Mouse (Mus musculus): ENCODE results near the gene Mex3a. TPM values are rescaled to one million over a fixed set of nuclear protein-coding genes. Genes with fewer than 3 reads are reported as not detected.

Gene Mex3a
- total and polyA plus RNA-seq, 3 experiments, result 1.1 to 4.9 (median 2.5) TPM

GRCm38 (mm10) chr3:88544514-88544913, 12.3 kb downstream of the Mex3a start:
- peaks cover 3 to 24% of the 10 kb centered on the region in 2 experiments for H3K36me3 ChIP-seq (replicated peaks in 1 of 2; ENCODE audit: control insufficient read depth in 1 of 2, insufficient read depth in 1 of 2, low read length in 1 of 2)
- no peaks in the 10 kb centered on the region for H3K27me3 ChIP-seq (replicated peaks)
- H3K9me3 ChIP-seq (replicated peaks; ENCODE audit: low read length), result no peaks in the 10 kb centered on the region
- no peak for TF ChIP-seq POLR2A (IDR thresholded peaks at IDR 0.05; ENCODE audit: low read depth, low read length)
- TF ChIP-seq JUND (conservative IDR thresholded peaks at IDR 0.05; ENCODE audit: low read depth, low read length), result no peak
- peak; percentile 81 for TF ChIP-seq RAD21 (IDR thresholded peaks at IDR 0.05; ENCODE audit: low read depth, low read length)
- TF ChIP-seq HCFC1 (IDR thresholded peaks at IDR 0.05; ENCODE audit: low read depth, low read length), result 0 out of 2 replicates have a peak, but pooled peaks have one; percentile 22
- no peak for TF ChIP-seq IRF4 (IDR thresholded peaks at IDR 0.05; ENCODE audit: low read depth, low read length)
- TF ChIP-seq KAT2A (IDR thresholded peaks at IDR 0.05; ENCODE audit: insufficient replicate concordance, low read length), result no peak
- no peak for TF ChIP-seq GABPA (IDR thresholded peaks at IDR 0.05; ENCODE audit: insufficient replicate concordance, low read depth, low read length)
- peak in 1 of 2 experiments; percentile 89; a peak in 3 of 4 replicates for TF ChIP-seq CTCF (conservative IDR thresholded peaks at IDR 0.05 in 1 of 2, IDR thresholded peaks at IDR 0.05 in 1 of 2; ENCODE audit: low read depth in 2 of 2, low read length in 2 of 2)
- no peak for TF ChIP-seq MYC (IDR thresholded peaks at IDR 0.05; ENCODE audit: low read depth, low read length)
- TF ChIP-seq SMC3 (IDR thresholded peaks at IDR 0.05; ENCODE audit: low read depth, low read length), result peak; percentile 52
- no peak for TF ChIP-seq TCF12 (IDR thresholded peaks at IDR 0.05; ENCODE audit: low read depth, low read length)
- no peak for TF ChIP-seq JUN (IDR thresholded peaks at IDR 0.05; ENCODE audit: insufficient read depth, low read depth, low read length)
- TF ChIP-seq ZMIZ1 (IDR thresholded peaks at IDR 0.05; ENCODE audit: low read depth, low read length), result no peak
- TF ChIP-seq PAX5 (IDR thresholded peaks at IDR 0.05; ENCODE audit: low read length), result no peak
- no peak for TF ChIP-seq MAZ (IDR thresholded peaks at IDR 0.05; ENCODE audit: low read depth, low read length)
- peak; percentile 32; the same call in 1 of the 2 replicates for TF ChIP-seq ELF1 (IDR thresholded peaks at IDR 0.05; ENCODE audit: low read depth, low read length)
- no peak for TF ChIP-seq MEF2A (IDR thresholded peaks at IDR 0.05; ENCODE audit: borderline replicate concordance, low read depth, low read length)
- TF ChIP-seq MAFK (IDR thresholded peaks at IDR 0.05; ENCODE audit: insufficient replicate concordance, low read length), result no peak
- in situ Hi-C loops (cut with MboI; ENCODE audit: low pct_ligation_motif_present, low pct_unique_long_range_greater_than_20kb, low sequenced_read_pairs), result no loop called here
- DNase-seq (ENCODE audit: extremely low read depth), result peak; percentile 51
- dilution Hi-C loops (cut with MboI; ENCODE audit: extremely low pct_ligation_motif_present, extremely low pct_unique_long_range_greater_than_20kb, low sequenced_read_pairs), result no loop called here
- no peaks in the 10 kb centered on the region for H3K79me2 ChIP-seq (replicated peaks; ENCODE audit: control insufficient read depth, extremely low read depth, insufficient read depth, poor library complexity, severe bottlenecking)
- peaks cover 13 to 31% of the 10 kb centered on the region in 2 experiments for H3K4me1 ChIP-seq (ENCODE audit: control insufficient read depth in 1 of 2, insufficient read depth in 2 of 2)
- H3K4me2 ChIP-seq (ENCODE audit: insufficient read depth, low read depth, poor library complexity, severe bottlenecking), result peak overlapping the region; percentile 55
- peak overlapping the region; percentile 35 for H3K27ac ChIP-seq (ENCODE audit: insufficient read depth, low read depth)
- peak overlapping the region; percentile 8; the same call in 1 of the 2 replicates for H3K9ac ChIP-seq (ENCODE audit: insufficient read depth, low read depth)
- peak overlapping the region; percentile 31 to 39 (median 35) for H3K4me3 ChIP-seq (replicated peaks in 1 of 3; ENCODE audit: low read depth in 2 of 3, low read length in 2 of 3, poor library complexity in 1 of 3)

- peaks cover 13 to 31% of the 10 kb centered on the region in 2 experiments for H3K4me1 ChIP-seq (ENCODE audit: control insufficient read depth in 1 of 2, insufficient read depth in 2 of 2)
- in situ Hi-C loops (cut with MboI; ENCODE audit: low pct_ligation_motif_present, low pct_unique_long_range_greater_than_20kb, low sequenced_read_pairs) (loop anchor here (5.0 kb wide), 1 partner anchor 52 kb away; no protein-coding TSS in a partner anchor), dilution Hi-C loops (cut with MboI; ENCODE audit: extremely low pct_ligation_motif_present, extremely low pct_unique_long_range_greater_than_20kb, low sequenced_read_pairs) (no loop called here)
- no peaks in the 10 kb centered on the region for H3K9me3 ChIP-seq (replicated peaks; ENCODE audit: low read length)
- H3K27me3 ChIP-seq (replicated peaks), result no peaks in the 10 kb centered on the region
- H3K27ac ChIP-seq (ENCODE audit: insufficient read depth, low read depth), result peak overlapping the region; percentile 35
- H3K79me2 ChIP-seq (replicated peaks; ENCODE audit: control insufficient read depth, extremely low read depth, insufficient read depth, poor library complexity, severe bottlenecking), result no peaks in the 10 kb centered on the region
- peak overlapping the region; percentile 8 for H3K9ac ChIP-seq (ENCODE audit: insufficient read depth, low read depth)
- H3K4me2 ChIP-seq (ENCODE audit: insufficient read depth, low read depth, poor library complexity, severe bottlenecking), result peak overlapping the region; percentile 55
- peaks cover 3 to 28% of the 10 kb centered on the region in 2 experiments for H3K36me3 ChIP-seq (replicated peaks in 1 of 2; ENCODE audit: control insufficient read depth in 1 of 2, insufficient read depth in 1 of 2, low read length in 1 of 2)
- H3K4me3 ChIP-seq (replicated peaks in 1 of 3; ENCODE audit: low read depth in 2 of 3, low read length in 2 of 3, poor library complexity in 1 of 3), result peak overlapping the region; percentile 31 to 39 (median 35)
- DNase-seq (ENCODE audit: extremely low read depth), result peak; percentile 76
- TF ChIP-seq POLR2A (IDR thresholded peaks at IDR 0.05; ENCODE audit: low read depth, low read length) (peak; percentile 49; the same call in 1 of the 2 replicates), EP300 (IDR thresholded peaks at IDR 0.05; ENCODE audit: low read length) (peak; percentile 88), TBP (conservative IDR thresholded peaks at IDR 0.05; ENCODE audit: low read depth, low read length) (peak; percentile 58; the same call in 1 of the 2 replicates), NELFE (IDR thresholded peaks at IDR 0.05; ENCODE audit: low read depth, low read length) (no peak), RAD21 (IDR thresholded peaks at IDR 0.05; ENCODE audit: low read depth, low read length) (no peak), ZMIZ1 (IDR thresholded peaks at IDR 0.05; ENCODE audit: low read depth, low read length) (no peak), ZKSCAN1 (IDR thresholded peaks at IDR 0.05; ENCODE audit: borderline replicate concordance, low read depth, low read length) (no peak), GABPA (IDR thresholded peaks at IDR 0.05; ENCODE audit: insufficient replicate concordance, low read depth, low read length) (no peak), CHD2 (IDR thresholded peaks at IDR 0.05; ENCODE audit: low read length) (0 out of 2 replicates have a peak, but pooled peaks have one; percentile 4), MXI1 (IDR thresholded peaks at IDR 0.05; ENCODE audit: low read depth, low read length) (peak; percentile 62; the same call in 1 of the 2 replicates), E2F4 (IDR thresholded peaks at IDR 0.05; ENCODE audit: insufficient replicate concordance, low read depth, low read length) (no peak), HCFC1 (IDR thresholded peaks at IDR 0.05; ENCODE audit: low read depth, low read length) (no peak), IRF4 (IDR thresholded peaks at IDR 0.05; ENCODE audit: low read depth, low read length) (peak; percentile 94), ETS1 (conservative IDR thresholded peaks at IDR 0.05; ENCODE audit: low read depth, low read length) (peak; percentile 45), RCOR1 (conservative IDR thresholded peaks at IDR 0.05; ENCODE audit: low read depth, low read length) (0 out of 2 replicates have a peak, but pooled peaks have one; percentile 39), BHLHE40 (IDR thresholded peaks at IDR 0.05; ENCODE audit: low read depth, low read length) (peak; percentile 89), MAFK (IDR thresholded peaks at IDR 0.05; ENCODE audit: insufficient replicate concordance, low read length) (no peak), MYC (IDR thresholded peaks at IDR 0.05; ENCODE audit: low read depth, low read length) (no peak), CTCF (conservative IDR thresholded peaks at IDR 0.05 in 1 of 2, IDR thresholded peaks at IDR 0.05 in 1 of 2; ENCODE audit: low read depth in 2 of 2, low read length in 2 of 2) (no peak), NRF1 (IDR thresholded peaks at IDR 0.05; ENCODE audit: low read depth, low read length) (no peak)
These were observed 12.9 kb downstream of the Mex3a start for GRCm38 (mm10) chr3:88544955-88545591.

All from CH12.LX (cell line).